Mouse (Mus musculus): Measurements from ENCODE around the gene Repin1. TPM values are rescaled to one million over a fixed set of nuclear protein-coding genes. Genes with fewer than 3 reads are reported as not detected.
"Not testable (repeated sequence)": the region's sequence is repeated elsewhere in the genome, so short reads cannot be mapped to it uniquely, and the experiment has no call there.

Gene Repin1
- total RNA-seq, 1 experiment from 2014 or later: 3.1 TPM

- no peak for ATAC-seq (ENCODE audit: extremely low read depth, insufficient number of reproducible peaks, low FRiP score, poor library complexity, severe bottlenecking)
These were observed 17.0 kb downstream of the Repin1 start for GRCm38 (mm10) chr6:48610657-48611056.

- no peak for ATAC-seq (ENCODE audit: extremely low read depth, insufficient number of reproducible peaks, low FRiP score, poor library complexity, severe bottlenecking)
These were observed 19.8 kb downstream of the Repin1 start for GRCm38 (mm10) chr6:48613464-48613863.

- no peak for ATAC-seq (ENCODE audit: extremely low read depth, insufficient number of reproducible peaks, low FRiP score, poor library complexity, severe bottlenecking)
These were observed 21.1 kb downstream of the Repin1 start for GRCm38 (mm10) chr6:48614756-48615155.

- no peak for ATAC-seq (ENCODE audit: extremely low read depth, insufficient number of reproducible peaks, low FRiP score, poor library complexity, severe bottlenecking)
These were observed 26.3 kb downstream of the Repin1 start for GRCm38 (mm10) chr6:48620031-48620430.

GRCm38 (mm10) chr6:48622186-48622843 is 28.6 kb downstream of the Repin1 start:
- ATAC-seq (ENCODE audit: extremely low read depth, insufficient number of reproducible peaks, low FRiP score, poor library complexity, severe bottlenecking): not testable (repeated sequence)

- no peak for ATAC-seq (ENCODE audit: extremely low read depth, insufficient number of reproducible peaks, low FRiP score, poor library complexity, severe bottlenecking)
These were observed 29.8 kb downstream of the Repin1 start for GRCm38 (mm10) chr6:48623460-48623859.

GRCm38 (mm10) chr6:48626464-48626863 is 32.8 kb downstream of the Repin1 start, which contains the start of gene AI854703:
Gene AI854703 (plus strand): TSS chr6:48626764.
- no peak for ATAC-seq (ENCODE audit: extremely low read depth, insufficient number of reproducible peaks, low FRiP score, poor library complexity, severe bottlenecking)

- ATAC-seq (ENCODE audit: extremely low read depth, insufficient number of reproducible peaks, low FRiP score, poor library complexity, severe bottlenecking): no peak
These were observed 33.3 kb downstream of the Repin1 start for GRCm38 (mm10) chr6:48626984-48627383.

GRCm38 (mm10) chr6:48627511-48627924 is 33.8 kb downstream of the Repin1 start:
- ATAC-seq (ENCODE audit: extremely low read depth, insufficient number of reproducible peaks, low FRiP score, poor library complexity, severe bottlenecking): no peak

GRCm38 (mm10) chr6:48628377-48628776 is 34.7 kb downstream of the Repin1 start:
- ATAC-seq (ENCODE audit: extremely low read depth, insufficient number of reproducible peaks, low FRiP score, poor library complexity, severe bottlenecking): no peak

- peak; percentile 27; the same call in 1 of the 2 replicates for ATAC-seq (ENCODE audit: extremely low read depth, insufficient number of reproducible peaks, low FRiP score, poor library complexity, severe bottlenecking)
These were observed 35.4 kb downstream of the Repin1 start for GRCm38 (mm10) chr6:48628808-48629660.

GRCm38 (mm10) chr6:48629661-48630034 is 36.0 kb downstream of the Repin1 start:
- ATAC-seq (ENCODE audit: extremely low read depth, insufficient number of reproducible peaks, low FRiP score, poor library complexity, severe bottlenecking): no peak

- no peak for ATAC-seq (ENCODE audit: extremely low read depth, insufficient number of reproducible peaks, low FRiP score, poor library complexity, severe bottlenecking)
These were observed 37.1 kb downstream of the Repin1 start for GRCm38 (mm10) chr6:48630831-48631230.

GRCm38 (mm10) chr6:48635105-48635504 is 41.4 kb downstream of the Repin1 start:
- ATAC-seq (ENCODE audit: extremely low read depth, insufficient number of reproducible peaks, low FRiP score, poor library complexity, severe bottlenecking): no peak

- ATAC-seq (ENCODE audit: extremely low read depth, insufficient number of reproducible peaks, low FRiP score, poor library complexity, severe bottlenecking): no peak
These were observed 42.8 kb downstream of the Repin1 start for GRCm38 (mm10) chr6:48636515-48636914.

- ATAC-seq (ENCODE audit: extremely low read depth, insufficient number of reproducible peaks, low FRiP score, poor library complexity, severe bottlenecking): no peak
These were observed 44.3 kb downstream of the Repin1 start for GRCm38 (mm10) chr6:48637811-48638500.

- no peak for ATAC-seq (ENCODE audit: extremely low read depth, insufficient number of reproducible peaks, low FRiP score, poor library complexity, severe bottlenecking)
These were observed 44.9 kb downstream of the Repin1 start for GRCm38 (mm10) chr6:48638553-48638952.

- ATAC-seq (ENCODE audit: extremely low read depth, insufficient number of reproducible peaks, low FRiP score, poor library complexity, severe bottlenecking): no peak
These were observed 47.7 kb downstream of the Repin1 start for GRCm38 (mm10) chr6:48641391-48641790.

GRCm38 (mm10) chr6:48642764-48643292 is 49.1 kb downstream of the Repin1 start:
- ATAC-seq (ENCODE audit: extremely low read depth, insufficient number of reproducible peaks, low FRiP score, poor library complexity, severe bottlenecking): no peak

Measured in neutrophil, adult 5-6 weeks (primary cell).